Mouse (Mus musculus) erythroblast, embryonic 14.5 days (primary cell): ENCODE measurements around the gene Tnfaip3.

Experiments used
- GATA1 ChIP-seq: IDR thresholded peaks from 2 replicates; pipeline ENCODE4 v1.6.1; 2012; ENCODE audit warnings: low read length, inconsistent platforms, mixed read lengths
- TAL1 ChIP-seq: IDR thresholded peaks from 3 replicates; pipeline ENCODE4 v1.6.1; 2012; ENCODE audit warnings: low read length, inconsistent platforms, mixed read lengths

DNA sequence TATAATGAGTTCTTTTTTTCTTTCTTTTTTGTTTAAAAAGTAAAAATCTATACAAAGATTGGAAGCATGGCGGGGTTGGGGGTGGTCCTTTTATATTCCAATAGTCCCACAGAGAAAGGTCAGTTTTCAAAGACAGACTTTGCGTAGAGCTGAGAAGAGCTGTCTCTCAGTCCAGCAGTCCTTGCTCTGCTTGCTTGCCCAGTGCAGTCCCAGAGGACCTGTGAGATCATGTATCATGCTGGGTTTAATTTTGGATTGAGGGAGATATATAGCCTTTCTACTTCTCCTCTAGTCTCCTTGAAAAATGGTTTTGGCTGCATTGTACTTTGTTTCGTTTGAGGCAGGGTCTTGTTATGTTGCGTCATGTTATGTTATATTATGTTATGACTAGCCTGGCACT, 49.9 kb downstream of the Tnfaip3 start:
- TF ChIP-seq TAL1 (no peak), GATA1 (no peak)
